Mouse (Mus musculus) heart, embryonic 14.5 days (tissue): ENCODE data around the gene Lama5. TPM values are rescaled to one million over a fixed set of nuclear protein-coding genes. Genes with fewer than 3 reads are reported as not detected.

Source experiments
- ATAC-seq: fragments of 200-750 bp; cut with Nextera tagmentation; 2 replicates; pipeline ENCODE4 v1.8.0; 2017; ENCODE audit warnings: low read depth, moderate TSS enrichment; ENCODE audit not compliant: insufficient number of reproducible peaks, insufficient read depth, low FRiP score
- H3K27ac ChIP-seq, 2 experiments: fragments of 200-500 bp in 1 of 2; fragments of 300-500 bp in 1 of 2; sonication (generic) in 1 of 2; replicated peaks in 1 of 2; 2 replicates each; pipeline ENCODE4 v1.5.1; 2012 to 2014; ENCODE audit warnings: low read depth in 2 of 2, low read length in 2 of 2, control low read depth in 1 of 2, mild to moderate bottlenecking in 1 of 2, mixed read lengths in 1 of 2; ENCODE audit not compliant: control insufficient read depth in 1 of 2, insufficient read depth in 1 of 2
- H3K27me3 ChIP-seq: fragments of 300-500 bp; sonication (generic); 2 replicates; pipeline ENCODE4 v1.6.1; 2014; ENCODE audit warnings: mild to moderate bottlenecking, low read length, control low read depth; ENCODE audit not compliant: control insufficient read depth, insufficient read depth
- H3K36me3 ChIP-seq: fragments of 300-500 bp; sonication (generic); 2 replicates; pipeline ENCODE4 v1.6.1; 2014; ENCODE audit warnings: mild to moderate bottlenecking, control low read depth, low read length, mixed read lengths; ENCODE audit not compliant: control insufficient read depth, insufficient read depth
- H3K4me1 ChIP-seq, 2 experiments: fragments of 200-500 bp in 1 of 2; fragments of 300-500 bp in 1 of 2; sonication (generic) in 1 of 2; 2 replicates each; pipeline ENCODE4 v1.6.1; 2012 to 2014; ENCODE audit warnings: low read length in 2 of 2, control low read depth in 1 of 2, mixed read lengths in 1 of 2; ENCODE audit not compliant: control insufficient read depth in 2 of 2, insufficient read depth in 2 of 2
- H3K4me2 ChIP-seq: fragments of 300-500 bp; sonication (generic); 2 replicates; pipeline ENCODE4 v1.6.1; 2014; ENCODE audit warnings: mild to moderate bottlenecking, low read length
- H3K4me3 ChIP-seq, 2 experiments: fragments of 200-500 bp in 1 of 2; fragments of 300-500 bp in 1 of 2; sonication (generic) in 1 of 2; 2 replicates each; pipeline ENCODE4 v1.5.1; 2012 to 2014; ENCODE audit warnings: low read length in 2 of 2, mild to moderate bottlenecking in 2 of 2, control low read depth in 1 of 2, low read depth in 1 of 2, moderate library complexity in 1 of 2; ENCODE audit not compliant: control insufficient read depth in 1 of 2, insufficient read depth in 1 of 2
- H3K9ac ChIP-seq: fragments of 300-500 bp; sonication (generic); 2 replicates; pipeline ENCODE4 v1.6.1; 2014; ENCODE audit warnings: mild to moderate bottlenecking, low read length
- H3K9me3 ChIP-seq: fragments of 300-500 bp; sonication (generic); 2 replicates; pipeline ENCODE4 v1.6.1; 2016; ENCODE audit warnings: low read length, control low read depth; ENCODE audit not compliant: control insufficient read depth
- WGBS: fragments of 180-500 bp; shearing (Covaris S2); extraction: QIAGEN DNeasy Blood & Tissue Kit; methylation state at CpG from one replicate; pipeline ENCODE4 v1.1.7; 2014; 5-methylcytosine and 5-hydroxymethylcytosine counted together
- polyA plus RNA-seq: library from polyadenylated mRNA; unstranded; fragments of >200 nt; fragmentation: Nextera tagmentation; extraction: Ambion mirVana; gene quantifications from 2 replicates; pipeline ENCODE4 v1.2.1, GENCODE M21; 2014

The Lama5 gene
- polyA plus RNA-seq, 1 experiment from 2014 or later = 32.7 TPM

DNA sequence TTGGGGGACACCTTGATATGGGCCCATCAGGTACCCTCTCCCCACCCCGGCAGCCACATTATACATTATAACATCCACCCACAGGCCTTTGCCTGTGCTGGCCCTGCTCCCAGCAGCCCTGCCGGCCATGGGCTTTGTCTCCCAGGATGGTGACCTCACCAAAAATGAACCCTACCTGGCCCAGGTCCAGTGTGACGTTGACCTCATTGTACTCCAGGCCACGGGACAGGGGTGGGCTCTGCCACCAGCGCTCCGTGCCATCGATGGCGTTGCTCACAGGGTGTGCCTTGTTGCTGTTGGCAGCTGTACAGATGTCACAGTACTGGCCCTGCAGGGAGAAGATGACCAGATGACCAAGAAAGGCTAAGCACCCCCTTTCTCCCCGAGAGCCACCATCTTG, 4.6 kb downstream of the Lama5 start:
- Histone ChIP-seq H3K4me3 (no peak overlapping the region), H3K9ac (no peak overlapping the region), H3K36me3 (peaks cover 8% of the 10 kb centered on the region; the same call in 1 of the 2 replicates), H3K9me3 (no peaks in the 10 kb centered on the region), H3K27me3 (no peaks in the 10 kb centered on the region; the same call in 1 of the 2 replicates), H3K4me2 (no peak overlapping the region), H3K27ac (no peak overlapping the region), H3K4me1 (peaks cover 30 to 49% of the 10 kb centered on the region in 2 experiments)
- WGBS = 76% methylated on average over 9 of the region's 9 CpGs
- no peak for ATAC-seq

DNA sequence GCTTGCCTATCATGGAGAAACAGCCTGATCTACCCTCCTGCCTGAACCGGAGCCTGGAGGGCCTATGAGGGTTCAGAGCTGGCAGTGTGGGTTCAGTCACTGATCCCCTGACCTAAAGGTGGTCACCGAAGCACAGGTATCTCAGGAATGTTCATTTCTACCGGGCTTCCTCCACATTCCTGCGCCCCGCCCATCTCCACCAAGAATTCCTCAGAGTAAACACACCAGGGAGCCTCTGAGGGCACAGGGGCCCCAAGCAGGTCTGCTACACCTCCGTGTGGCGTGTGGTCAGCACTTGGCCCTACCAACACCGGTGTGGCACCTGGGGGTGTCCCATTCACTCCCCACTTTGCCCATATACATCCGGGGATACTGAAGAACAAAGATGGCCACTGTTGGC, 5.5 kb downstream of the Lama5 start:
- WGBS = 61% methylated on average over 9 of the region's 9 CpGs
- Histone ChIP-seq H3K4me2 (no peak overlapping the region), H3K9me3 (no peaks in the 10 kb centered on the region), H3K36me3 (peaks cover 8% of the 10 kb centered on the region; the same call in 1 of the 2 replicates), H3K27ac (no peak overlapping the region), H3K9ac (no peak overlapping the region), H3K27me3 (no peaks in the 10 kb centered on the region), H3K4me1 (peaks cover 39 to 53% of the 10 kb centered on the region in 2 experiments), H3K4me3 (no peak overlapping the region)
- ATAC-seq = no peak

DNA sequence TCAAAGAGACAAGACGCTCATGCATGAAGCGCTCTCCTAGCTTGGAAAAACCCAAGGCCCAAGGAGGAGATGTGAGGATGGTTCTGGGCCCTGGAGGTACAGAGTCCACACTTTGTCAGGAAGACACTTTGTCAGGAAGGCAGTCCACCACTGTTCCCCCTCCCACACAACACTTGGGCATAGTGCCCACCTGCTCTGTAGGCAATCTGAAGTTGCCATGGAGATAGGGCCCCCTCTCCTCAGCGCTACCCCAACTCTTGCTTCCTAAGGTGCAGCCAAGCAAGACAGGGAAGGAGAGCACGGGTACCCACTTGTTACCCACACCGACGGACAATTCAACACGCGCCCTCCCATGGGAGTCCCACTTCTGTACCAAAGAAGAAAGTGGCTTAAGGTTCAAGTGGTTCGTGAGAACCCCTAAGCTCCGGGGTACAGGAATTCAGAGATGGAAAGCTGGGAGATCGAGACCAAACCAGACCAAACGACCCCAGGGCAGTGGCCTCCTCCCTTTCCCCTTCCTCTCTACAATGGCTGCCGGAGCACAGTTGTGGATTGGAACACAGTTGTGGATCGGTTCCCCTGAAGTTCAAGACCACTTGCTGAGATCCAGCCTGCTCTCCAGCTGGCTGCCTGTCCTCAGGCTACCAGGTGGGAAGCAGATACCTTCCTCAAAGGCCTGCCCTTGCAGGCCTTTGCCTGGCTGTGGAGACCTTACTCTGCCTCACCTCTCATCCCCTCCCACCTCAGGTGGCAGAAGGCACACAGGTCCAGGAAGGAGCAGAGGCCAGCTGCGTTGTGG, 6.3 kb downstream of the Lama5 start:
- ATAC-seq = no peak
- no peaks in the 10 kb centered on the region for H3K9me3 ChIP-seq
- H3K9ac ChIP-seq = peak overlapping the region; percentile 41; the same call in 1 of the 2 replicates
- H3K4me1 ChIP-seq = peaks cover 43 to 53% of the 10 kb centered on the region in 2 experiments
- H3K36me3 ChIP-seq = peaks cover 8% of the 10 kb centered on the region; the same call in 1 of the 2 replicates
- 81% methylated on average over 15 of the region's 15 CpGs for WGBS
- H3K4me2 ChIP-seq = no peak overlapping the region
- no peaks in the 10 kb centered on the region for H3K27me3 ChIP-seq
- no peak overlapping the region for H3K4me3 ChIP-seq
- H3K27ac ChIP-seq = peak overlapping the region; percentile 18 to 57

DNA sequence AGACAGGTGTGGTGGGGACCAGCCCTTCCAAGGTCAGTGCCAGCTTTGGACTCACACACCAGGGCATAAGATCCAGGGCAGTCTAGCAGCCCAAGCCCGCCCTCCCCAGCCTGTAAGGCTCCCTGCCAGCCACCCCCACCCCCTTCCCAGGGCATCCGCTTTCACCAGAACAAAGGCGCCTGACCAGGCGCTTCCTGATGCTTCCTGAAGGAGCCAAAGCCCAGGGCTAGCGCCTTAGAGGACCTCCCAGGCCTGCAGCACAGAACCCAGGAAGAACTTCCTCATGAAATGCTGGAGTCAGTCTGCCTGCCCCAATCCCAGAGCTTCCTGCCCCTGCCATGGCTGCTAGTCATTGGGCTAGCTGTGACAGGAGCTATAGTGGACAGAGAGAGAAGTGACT, 7.0 kb downstream of the Lama5 start:
- H3K36me3 ChIP-seq = peaks cover 8% of the 10 kb centered on the region; the same call in 1 of the 2 replicates
- ATAC-seq = no peak
- peak overlapping the region; percentile 38 to 57 for H3K27ac ChIP-seq
- H3K4me2 ChIP-seq = no peak overlapping the region
- no peaks in the 10 kb centered on the region for H3K27me3 ChIP-seq
- H3K4me3 ChIP-seq = no peak overlapping the region
- peaks cover 47 to 56% of the 10 kb centered on the region in 2 experiments for H3K4me1 ChIP-seq
- 34% methylated on average over 5 of the region's 5 CpGs for WGBS
- H3K9me3 ChIP-seq = no peaks in the 10 kb centered on the region
- H3K9ac ChIP-seq = peak overlapping the region; percentile 41; the same call in 1 of the 2 replicates

DNA sequence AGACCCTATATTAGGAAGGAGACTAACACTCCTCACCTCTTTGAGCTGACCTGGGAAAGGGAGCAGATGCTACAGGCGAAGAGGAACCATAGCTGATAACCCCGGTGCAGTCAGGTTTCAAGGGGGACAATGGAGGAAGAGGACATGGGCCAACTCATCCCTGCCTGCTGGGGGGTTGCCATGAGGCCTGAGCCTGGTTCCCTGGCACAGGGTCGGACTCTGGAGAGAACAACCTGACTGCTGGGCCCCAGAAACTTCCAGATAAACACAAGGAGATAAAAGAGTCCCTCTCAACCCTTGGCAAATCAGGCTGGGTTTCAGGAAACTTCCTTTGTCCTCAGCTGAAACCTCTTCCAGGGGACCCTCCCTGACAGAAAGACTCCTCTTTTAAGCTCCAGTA, 7.4 kb downstream of the Lama5 start:
- H3K4me2 ChIP-seq = no peak overlapping the region
- peaks cover 47 to 56% of the 10 kb centered on the region in 2 experiments for H3K4me1 ChIP-seq
- H3K9me3 ChIP-seq = no peaks in the 10 kb centered on the region
- H3K27me3 ChIP-seq = no peaks in the 10 kb centered on the region
- H3K9ac ChIP-seq = peak overlapping the region; percentile 41; the same call in 1 of the 2 replicates
- peaks cover 8% of the 10 kb centered on the region; the same call in 1 of the 2 replicates for H3K36me3 ChIP-seq
- peak overlapping the region; percentile 38 to 57; a peak in 2 of 4 replicates for H3K27ac ChIP-seq
- no peak for ATAC-seq
- 41% methylated on average over 3 of the region's 3 CpGs for WGBS
- H3K4me3 ChIP-seq = no peak overlapping the region

DNA sequence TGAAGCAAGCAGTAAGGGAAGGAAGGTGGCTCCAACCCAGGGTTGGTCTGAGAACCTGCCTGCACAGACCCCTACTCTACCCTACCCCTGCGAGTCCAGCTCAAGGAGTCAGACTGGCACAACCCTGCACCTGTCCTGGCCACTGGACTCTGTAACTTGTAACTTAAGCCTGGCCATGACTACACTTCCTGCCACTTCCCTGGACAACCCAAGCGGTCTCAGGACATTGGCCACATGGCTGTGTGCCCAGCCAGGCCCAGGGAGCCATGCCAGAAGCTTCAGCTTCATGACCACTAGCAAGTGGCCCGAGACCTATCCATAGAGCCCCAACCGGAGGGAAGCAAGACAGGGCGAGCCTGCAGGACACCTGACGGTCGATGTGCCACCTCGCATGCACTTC, 8.1 kb downstream of the Lama5 start:
- Histone ChIP-seq H3K36me3 (peaks cover 8% of the 10 kb centered on the region; the same call in 1 of the 2 replicates), H3K9me3 (no peaks in the 10 kb centered on the region), H3K27ac (0 out of 4 replicates have a peak overlapping the region, but pooled peaks of 1 of the 2 experiments have one; percentile 57), H3K9ac (no peak overlapping the region), H3K4me1 (peaks cover 46 to 55% of the 10 kb centered on the region in 2 experiments), H3K4me3 (no peak overlapping the region), H3K27me3 (no peaks in the 10 kb centered on the region), H3K4me2 (no peak overlapping the region)
- ATAC-seq = no peak
- 81% methylated on average over 8 of the region's 8 CpGs for WGBS

DNA sequence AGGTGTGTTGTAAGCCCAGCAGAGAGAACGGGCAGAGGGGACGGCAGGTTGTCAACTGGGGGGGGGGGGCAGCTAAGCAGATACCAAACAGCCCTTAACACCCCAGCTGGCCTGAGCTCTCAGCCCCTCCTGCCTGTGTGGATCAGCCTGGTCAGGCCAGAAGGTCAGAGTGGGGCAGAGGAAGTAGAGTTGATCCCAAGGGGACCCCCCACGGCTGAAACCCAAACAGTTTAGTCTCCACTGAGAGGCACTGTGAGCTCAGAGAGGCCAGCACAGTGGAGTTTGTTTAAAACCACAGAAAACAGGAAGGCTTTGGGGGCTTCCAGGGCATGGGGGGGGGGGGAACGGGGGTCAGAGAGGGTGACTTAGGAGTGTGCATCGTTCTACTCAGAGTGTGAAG, 8.7 kb downstream of the Lama5 start:
- no peak overlapping the region for H3K4me3 ChIP-seq
- H3K27ac ChIP-seq = no peak overlapping the region
- H3K9ac ChIP-seq = no peak overlapping the region
- WGBS = 52% methylated on average over 5 of the region's 5 CpGs
- H3K27me3 ChIP-seq = no peaks in the 10 kb centered on the region
- no peak overlapping the region for H3K4me2 ChIP-seq
- H3K36me3 ChIP-seq = peaks cover 8% of the 10 kb centered on the region; the same call in 1 of the 2 replicates
- H3K4me1 ChIP-seq = peaks cover 39 to 48% of the 10 kb centered on the region in 2 experiments
- ATAC-seq = no peak
- 0 out of 2 replicates have a peak, but pooled peaks cover 3% of the 10 kb centered on the region for H3K9me3 ChIP-seq
